Mouse (Mus musculus) MEL (cell line): ENCODE measurements around the gene Yes1. TPM values are rescaled to one million over a fixed set of nuclear protein-coding genes. Genes with fewer than 3 reads are reported as not detected.

Experiments
- DNase-seq: peaks from one replicate; pipeline ENCODE4 v3.0.0; 2011; ENCODE audit warnings: low read depth, low spot score
- H3K27ac ChIP-seq: 2 replicates; pipeline ENCODE4 v1.5.1; 2012; ENCODE audit warnings: low read depth, mild to moderate bottlenecking, control low read depth, low read length, moderate library complexity; ENCODE audit not compliant: control insufficient read depth
- H3K27me3 ChIP-seq, 2 experiments: fragments of 150-350 bp in 1 of 2; sonication (generic) in 1 of 2; 2 replicates each; pipeline ENCODE4 v1.6.1; 2012; ENCODE audit warnings: low read length in 2 of 2, mild to moderate bottlenecking in 2 of 2, improper control_type of control experiment in 1 of 2, moderate library complexity in 1 of 2; ENCODE audit not compliant: insufficient read depth in 2 of 2, control insufficient read depth in 1 of 2
- H3K36me3 ChIP-seq, 2 experiments: 2 replicates each; pipeline ENCODE4 v1.6.1; 2012 to 2014; ENCODE audit warnings: low read length in 2 of 2, improper control_type of control experiment in 1 of 2, inconsistent platforms in 1 of 2, mild to moderate bottlenecking in 1 of 2; ENCODE audit not compliant: insufficient read depth in 2 of 2, control insufficient read depth in 1 of 2
- H3K4me1 ChIP-seq, 2 experiments: fragments of 150-350 bp in 1 of 2; sonication (generic) in 1 of 2; 2 replicates each; pipeline ENCODE4 v1.6.1; 2012; ENCODE audit warnings: low read length in 2 of 2, improper control_type of control experiment in 1 of 2, mild to moderate bottlenecking in 1 of 2; ENCODE audit not compliant: insufficient read depth in 2 of 2, control insufficient read depth in 1 of 2
- H3K4me3 ChIP-seq, 2 experiments: fragments of 150-350 bp in 1 of 2; sonication (generic) in 1 of 2; 2 replicates each; pipeline ENCODE4 v1.5.1; 2012; ENCODE audit warnings: low read depth in 2 of 2, low read length in 2 of 2, mild to moderate bottlenecking in 2 of 2, moderate library complexity in 2 of 2, control low read depth in 1 of 2, improper control_type of control experiment in 1 of 2; ENCODE audit not compliant: control insufficient read depth in 1 of 2, insufficient read depth in 1 of 2
- H3K79me2 ChIP-seq: 2 replicates; pipeline ENCODE4 v1.6.1; 2012; ENCODE audit warnings: mild to moderate bottlenecking, low read length, moderate library complexity; ENCODE audit not compliant: control insufficient read depth, poor library complexity, insufficient read depth
- H3K9ac ChIP-seq: 2 replicates; pipeline ENCODE4 v1.6.1; 2012; ENCODE audit warnings: low read depth, mild to moderate bottlenecking, control low read depth, low read length, moderate library complexity; ENCODE audit not compliant: control insufficient read depth, poor library complexity, severe bottlenecking
- H3K9me3 ChIP-seq: fragments of 150-350 bp; sonication (generic); replicated peaks from 2 replicates; pipeline ENCODE4 v1.6.1; 2012; ENCODE audit warnings: mild to moderate bottlenecking, low read length, improper control_type of control experiment, moderate library complexity; ENCODE audit not compliant: insufficient read depth
- EP300 ChIP-seq, 2 experiments: IDR thresholded peaks; 2 replicates each; pipeline ENCODE4 v1.6.1; 2011; ENCODE audit warnings: improper control_type of control experiment in 2 of 2, low read length in 2 of 2, low read depth in 1 of 2, mild to moderate bottlenecking in 1 of 2
- MAFK ChIP-seq: IDR thresholded peaks from 2 replicates; pipeline ENCODE4 v1.6.1; 2011; ENCODE audit warnings: low read depth, mild to moderate bottlenecking, low read length, improper control_type of control experiment, borderline replicate concordance
- MXI1 ChIP-seq: IDR thresholded peaks from 2 replicates; pipeline ENCODE4 v1.6.1; 2011; ENCODE audit warnings: mild to moderate bottlenecking, low read depth, low read length, improper control_type of control experiment
- MYB ChIP-seq: IDR thresholded peaks from 2 replicates; pipeline ENCODE4 v1.6.1; 2011; ENCODE audit warnings: mild to moderate bottlenecking, low read depth, low read length, improper control_type of control experiment
- MYC ChIP-seq: IDR thresholded peaks from 2 replicates; pipeline ENCODE4 v1.6.1; 2011; ENCODE audit warnings: low read depth, mild to moderate bottlenecking, low read length, improper control_type of control experiment, moderate library complexity
- NELFE ChIP-seq: IDR thresholded peaks from 2 replicates; pipeline ENCODE4 v1.6.1; 2011; ENCODE audit warnings: low read depth, low read length, improper control_type of control experiment
- POLR2AphosphoS2 ChIP-seq: IDR thresholded peaks from 2 replicates; pipeline ENCODE4 v1.6.1; 2011; ENCODE audit warnings: low read length, improper control_type of control experiment
- RCOR1 ChIP-seq: IDR thresholded peaks from 2 replicates; pipeline ENCODE4 v1.6.1; 2012; ENCODE audit warnings: low read depth, mild to moderate bottlenecking, inconsistent platforms, low read length, improper control_type of control experiment
- SMC3 ChIP-seq: IDR thresholded peaks from 2 replicates; pipeline ENCODE4 v1.6.1; 2011; ENCODE audit warnings: low read depth, low read length, improper control_type of control experiment
- TAL1 ChIP-seq: IDR thresholded peaks from 2 replicates; pipeline ENCODE4 v1.6.1; 2012; ENCODE audit warnings: mild to moderate bottlenecking, inconsistent platforms, low read length, moderate library complexity, mixed read lengths
- USF1 ChIP-seq: IDR thresholded peaks from 2 replicates; pipeline ENCODE4 v1.6.1; 2014; ENCODE audit warnings: low read depth, mild to moderate bottlenecking, inconsistent platforms, low read length, improper control_type of control experiment, moderate library complexity
- ZC3H11A ChIP-seq: IDR thresholded peaks from 2 replicates; pipeline ENCODE4 v1.6.1; 2012; ENCODE audit warnings: low read depth, mild to moderate bottlenecking, inconsistent platforms, low read length, improper control_type of control experiment
- ZKSCAN1 ChIP-seq: IDR thresholded peaks from 2 replicates; pipeline ENCODE4 v1.6.1; 2012; ENCODE audit warnings: low read depth, mild to moderate bottlenecking, inconsistent platforms, low read length, improper control_type of control experiment, moderate library complexity
- polyA plus RNA-seq, 2 experiments: library from polyadenylated mRNA; stranded (reverse) in 1 of 2; unstranded in 1 of 2; fragments of >175 nt in 1 of 2; fragments of >200 nt in 1 of 2; gene quantifications; 2 replicates each; pipeline versions ENCODE4 v1.2.1 to v1.2.4; 2012; ENCODE audit warnings: low replicate concordance in 2 of 2, low read depth in 1 of 2; ENCODE audit not compliant: insufficient read length in 2 of 2, insufficient read depth in 1 of 2, missing spikeins in 1 of 2
- total RNA-seq: library from RNA; depleted of rRNA; stranded (reverse); fragments of 300-350 nt; gene quantifications from 2 replicates; pipeline ENCODE4 v1.2.3, GENCODE M21; 2012; rRNA removed

Yes1 gene
- total RNA-seq (not detected in 2 replicates), polyA plus RNA-seq (not detected)

GRCm38 (mm10) chr5:32610801-32611340, at the start of gene Yes1:
Gene Yes1, plus strand, starts transcription at chr5:32611171.
- Histone ChIP-seq H3K4me1 (no peaks in the 10 kb centered on the region), H3K4me3 (no peak within 1 kb of the TSS), H3K9me3 (no peaks in the 10 kb centered on the region), H3K27me3 (peaks cover 8 to 26% of the 10 kb centered on the region in 2 experiments), H3K36me3 (no peaks in the 10 kb centered on the region), H3K27ac (no peak within 1 kb of the TSS), H3K9ac (no peak within 1 kb of the TSS), H3K79me2 (no peaks in the 10 kb centered on the region)
- TF ChIP-seq TAL1 (no peak), ZC3H11A (no peak), NELFE (no peak), MYC (no peak), USF1 (no peak), POLR2AphosphoS2 (no peak), MXI1 (no peak), RCOR1 (no peak)
- no peak for DNase-seq

GRCm38 (mm10) chr5:32564697-32565096, 46.3 kb upstream of the Yes1 start:
- TF ChIP-seq SMC3 = no peak
- TF ChIP-seq MAFK = no peak
- no peak for TF ChIP-seq ZC3H11A
- 0 out of 4 replicates have a peak, but pooled peaks of 1 of the 2 experiments have one; percentile 18 for TF ChIP-seq EP300 (IDR thresholded peaks at IDR 0.05; ENCODE audit: low read depth in 1 of 2, low read length in 2 of 2)
- no peak for TF ChIP-seq MYB
- H3K36me3 ChIP-seq = no peaks in the 10 kb centered on the region
- H3K4me1 ChIP-seq = no peaks in the 10 kb centered on the region
- no peaks in the 10 kb centered on the region for H3K9me3 ChIP-seq
- H3K4me3 ChIP-seq = no peak overlapping the region
- no peak overlapping the region for H3K9ac ChIP-seq
- H3K27ac ChIP-seq = no peak overlapping the region
- DNase-seq = peak; percentile 21
- H3K79me2 ChIP-seq = no peaks in the 10 kb centered on the region
- peaks cover 5 to 18% of the 10 kb centered on the region in 2 experiments for H3K27me3 ChIP-seq

- no peaks in the 10 kb centered on the region for H3K9me3 ChIP-seq
- H3K79me2 ChIP-seq = no peaks in the 10 kb centered on the region
- H3K27me3 ChIP-seq = peaks cover 10 to 17% of the 10 kb centered on the region in 2 experiments
- DNase-seq = no peak
- no peaks in the 10 kb centered on the region for H3K36me3 ChIP-seq
- H3K9ac ChIP-seq = no peak overlapping the region
- no peak for TF ChIP-seq USF1
- TF ChIP-seq ZKSCAN1 = no peak
- H3K4me1 ChIP-seq = no peaks in the 10 kb centered on the region
- no peak overlapping the region for H3K27ac ChIP-seq
- H3K4me3 ChIP-seq = no peak overlapping the region
These were observed 39.2 kb upstream of the Yes1 start for GRCm38 (mm10) chr5:32571802-32572201.
